Mouse (Mus musculus) 416B (cell line): ENCODE measurements at regions not wholly inside any gene's neighbourhood (a gene's known extent, or its start where the extent isn't known, plus 50 kb on each side); places are given as distances from the start of the nearest gene placed in this dataset.

Experiments used
- DNase-seq: peaks from one replicate; pipeline ENCODE4 v3.0.0; 2011; ENCODE audit warnings: low read depth

DNA sequence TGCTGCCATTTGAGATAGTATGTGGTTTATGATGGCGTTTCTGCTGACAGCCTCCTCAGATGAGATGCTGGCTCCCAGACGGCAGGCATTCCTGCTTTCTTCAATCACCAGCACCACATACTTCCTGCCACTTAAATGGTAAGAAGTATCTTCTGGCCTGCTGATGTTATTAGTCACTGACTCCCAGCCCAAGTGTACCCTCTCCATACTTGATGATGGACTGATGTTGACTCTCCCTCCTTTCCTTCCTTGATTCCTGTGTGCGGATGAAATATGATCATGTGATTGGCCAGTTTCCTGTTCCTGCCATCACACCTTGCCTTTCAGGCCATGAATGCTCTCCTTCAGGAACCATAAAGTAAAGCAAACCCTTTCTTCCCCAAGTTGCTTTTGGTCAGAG, 50.8 kb upstream of the Rpl10-ps3 start:
- DNase-seq: no peak

DNA sequence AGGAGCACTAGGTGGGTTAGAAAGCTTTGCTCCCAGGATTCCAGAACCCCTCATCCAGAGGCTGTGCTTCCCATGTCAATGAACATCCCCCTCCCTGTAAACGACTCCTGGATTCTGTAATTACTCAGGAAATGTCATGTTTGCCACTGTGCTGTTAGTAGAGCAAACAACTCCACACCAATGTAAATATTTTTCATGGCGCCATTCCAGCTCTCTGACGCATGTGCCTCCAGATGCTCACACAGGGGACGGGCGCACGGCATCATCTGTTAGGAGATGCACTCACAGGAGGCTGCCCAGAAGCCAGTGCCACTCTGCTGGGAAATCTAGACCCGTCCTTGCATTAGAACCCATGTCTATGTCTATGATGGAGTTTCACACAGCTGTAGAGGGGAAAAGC, 51.3 kb upstream of the Rpl10-ps3 start:
- DNase-seq: no peak

DNA sequence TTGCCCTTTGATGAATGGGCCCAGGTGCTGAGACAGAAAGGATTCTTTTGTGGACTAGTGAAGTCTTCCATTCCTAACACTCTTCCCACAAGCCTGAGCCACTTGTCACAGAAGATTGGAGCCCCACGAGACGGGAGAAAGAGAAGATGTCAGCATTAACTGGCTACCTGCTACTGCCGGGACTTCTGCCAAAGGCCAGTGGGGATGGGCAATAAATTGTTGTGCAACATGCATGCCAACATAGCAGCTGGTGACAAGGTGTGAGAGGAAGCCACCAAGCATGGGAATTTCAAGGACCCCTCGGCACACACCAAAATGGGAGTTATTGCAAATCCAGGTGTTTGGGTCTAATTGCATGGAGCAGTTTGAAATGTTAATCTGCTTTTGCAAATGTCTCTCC, 63.6 kb upstream of the Rpl10-ps3 start:
- no peak for DNase-seq

DNA sequence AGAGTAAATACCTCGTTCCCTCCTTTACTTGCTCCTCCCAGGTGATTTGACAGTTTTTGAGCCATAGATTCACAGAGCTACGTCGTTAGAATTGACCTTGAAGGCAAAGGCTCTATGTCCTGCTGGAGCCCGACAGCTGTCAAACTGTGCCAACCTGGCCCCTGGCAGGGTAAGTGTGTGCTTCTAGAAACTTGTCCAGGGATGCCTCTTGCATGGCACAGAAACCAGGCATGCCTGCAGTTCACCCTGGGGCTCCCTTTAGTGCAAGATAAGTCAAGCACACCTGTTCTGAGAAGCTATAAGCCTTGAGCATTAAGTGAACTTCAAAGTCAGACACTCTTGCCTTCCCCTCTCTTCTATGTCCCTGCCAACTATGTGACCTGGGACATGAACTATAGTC, 64.1 kb upstream of the Rpl10-ps3 start:
- no peak for DNase-seq

DNA sequence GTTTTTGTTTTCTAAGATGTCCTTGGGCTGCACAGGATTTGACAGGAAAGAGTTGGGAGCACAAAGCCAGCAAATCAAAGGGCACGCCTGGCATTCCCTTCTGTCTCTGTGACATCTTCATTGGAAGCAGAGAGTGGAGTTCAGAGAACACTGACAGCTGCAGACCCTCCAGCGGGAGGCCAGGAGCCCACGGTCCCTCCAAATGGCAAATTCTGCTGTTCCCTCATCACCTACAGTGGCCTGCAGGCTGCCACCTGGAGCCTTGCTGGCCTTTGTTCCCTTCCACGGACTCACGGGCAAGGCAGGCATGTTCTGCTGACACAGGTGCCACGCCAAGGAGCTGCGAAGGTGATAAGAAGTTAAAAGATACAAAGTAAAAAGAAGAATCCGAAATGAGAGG, 68.2 kb upstream of the Rpl10-ps3 start:
- no peak for DNase-seq

DNA sequence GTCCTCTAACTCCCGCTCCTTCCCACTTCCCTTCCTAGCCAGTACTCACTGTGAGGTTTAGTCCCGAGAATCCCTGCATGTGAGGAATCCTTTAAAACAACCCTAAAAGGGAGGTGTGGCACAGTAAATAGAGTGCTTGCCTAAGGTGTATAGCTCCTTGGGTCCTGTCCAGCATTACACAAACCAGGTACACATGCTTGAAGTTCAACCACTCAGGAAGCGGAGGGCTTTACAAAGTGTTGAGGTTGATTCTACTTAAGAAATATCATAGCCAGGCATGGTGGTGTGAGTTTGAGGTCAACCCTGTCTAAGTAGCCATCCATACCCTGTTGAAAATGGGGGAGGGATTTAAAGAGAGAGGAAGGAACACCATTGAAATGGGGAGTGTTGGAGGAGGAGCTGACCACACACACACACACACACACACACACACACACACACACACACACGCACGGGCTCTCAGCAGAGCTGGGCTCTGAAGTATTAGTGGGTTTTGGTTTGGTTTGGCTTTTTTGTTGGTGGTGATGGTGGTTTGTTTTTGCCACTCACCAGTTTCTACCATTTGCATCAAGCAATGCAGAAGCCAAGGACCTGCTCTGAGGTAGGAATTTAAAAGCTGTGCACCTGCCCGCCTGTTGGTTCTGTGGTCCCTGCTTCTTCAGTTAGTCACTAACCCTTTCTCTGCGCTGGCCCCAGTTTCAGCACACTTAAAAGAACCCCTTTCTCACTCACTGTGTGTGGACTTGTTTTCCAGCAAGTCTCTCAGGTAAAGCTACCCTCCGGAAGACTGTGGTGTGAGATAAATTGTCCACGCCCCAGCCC, 69.0 kb upstream of the Rpl10-ps3 start:
- peak; percentile 23 for DNase-seq

DNA sequence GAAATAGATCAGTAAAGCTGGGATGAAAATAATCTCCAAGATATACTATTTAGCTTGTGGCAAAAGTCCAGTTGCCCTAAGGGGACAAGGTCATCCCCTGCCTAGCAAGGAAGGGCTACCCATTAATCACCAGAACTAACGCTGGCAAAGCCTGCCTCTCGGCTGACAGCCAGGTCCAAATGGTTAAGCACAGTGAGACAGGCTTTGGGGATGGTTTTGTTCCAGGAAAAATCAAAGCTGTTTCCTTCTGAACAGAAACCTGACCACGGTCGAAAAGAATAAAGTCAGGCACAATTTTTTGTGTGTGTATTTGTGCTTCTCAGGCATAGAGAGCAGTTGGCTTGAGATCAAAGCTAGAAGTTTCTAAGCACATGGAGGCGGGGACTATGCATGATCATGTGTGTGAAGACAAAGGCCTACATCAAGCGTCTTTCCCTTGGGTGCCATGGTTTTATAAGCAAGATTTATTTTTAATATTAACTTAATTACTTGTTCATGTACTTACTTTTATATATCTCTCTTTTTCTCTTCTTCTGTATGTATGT, 70.1 kb upstream of the Rpl10-ps3 start:
- DNase-seq: no peak

DNA sequence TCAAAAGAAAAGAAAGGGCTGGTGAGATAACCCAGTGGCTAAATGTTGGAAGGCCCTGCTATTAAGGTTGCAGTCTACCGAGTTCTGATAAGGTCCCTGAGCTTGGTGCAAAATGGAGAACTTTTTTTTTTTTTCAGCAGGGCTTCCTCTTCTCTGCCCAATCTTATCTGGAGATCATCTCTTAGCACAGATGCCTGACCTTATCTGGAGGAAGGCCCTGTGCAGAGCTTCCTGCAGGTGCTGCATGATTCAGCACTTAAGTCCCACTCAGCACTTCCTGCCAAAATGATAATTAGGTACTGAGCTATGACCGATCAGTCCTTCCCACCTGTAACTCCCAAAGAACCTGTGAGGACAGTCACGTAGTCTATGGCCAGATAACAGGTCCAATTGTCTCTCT, 71.9 kb upstream of the Rpl10-ps3 start:
- peak; percentile 94 for DNase-seq

DNA sequence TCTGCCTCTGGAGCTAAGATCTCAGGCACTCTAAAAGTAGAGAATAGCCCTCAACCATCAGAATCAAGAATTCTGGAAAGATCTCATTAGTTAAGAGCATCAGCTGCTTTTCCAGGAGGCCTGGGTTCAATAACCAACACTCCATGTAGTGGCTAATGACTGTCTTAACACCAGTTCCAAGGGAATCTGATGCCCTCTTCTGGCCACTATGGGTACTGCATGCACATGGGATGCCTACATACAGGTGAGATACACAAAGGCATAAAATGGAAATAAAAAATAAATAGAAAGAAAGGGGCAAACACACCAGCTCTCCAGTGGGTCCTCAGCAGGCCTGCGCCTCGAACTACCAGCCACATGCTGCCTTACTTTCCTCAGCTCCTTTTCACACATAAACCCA, 73.3 kb upstream of the Plet1 start:
- DNase-seq: peak; percentile 59

DNA sequence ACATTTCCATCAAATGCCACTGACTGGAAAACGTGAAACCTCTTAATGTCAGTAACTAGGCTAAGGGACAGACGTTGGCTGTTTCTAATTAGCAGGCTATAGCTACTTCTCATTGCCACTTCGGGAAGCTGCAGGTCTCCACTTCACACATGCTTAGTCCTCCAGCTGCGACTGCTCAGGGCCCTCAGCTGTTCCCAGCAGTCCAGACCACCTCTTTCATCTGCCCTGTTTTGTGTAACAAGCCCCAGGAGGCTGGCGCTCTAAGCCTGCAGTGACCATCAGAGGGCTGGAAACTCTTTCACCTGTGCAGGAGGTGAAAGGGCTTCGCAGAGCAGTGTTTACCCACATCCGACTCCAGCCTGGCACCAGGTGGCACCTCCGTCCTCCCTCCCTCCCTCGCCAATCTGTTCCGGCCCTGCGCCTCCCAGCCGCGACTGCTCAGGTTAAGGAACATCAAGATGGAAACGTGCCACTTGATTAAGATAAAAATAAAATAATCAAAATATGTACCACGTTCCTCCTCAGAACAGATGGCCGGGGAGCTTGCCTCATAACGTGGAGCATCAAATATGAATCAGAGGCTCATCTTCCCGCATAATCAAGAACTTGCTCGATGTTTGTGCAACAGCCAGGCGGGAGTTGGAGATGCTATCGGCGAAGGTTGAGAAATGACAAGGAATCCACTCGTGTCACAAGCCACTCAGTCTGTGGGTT, 72.6 kb upstream of the Plet1 start:
- no peak for DNase-seq

DNA sequence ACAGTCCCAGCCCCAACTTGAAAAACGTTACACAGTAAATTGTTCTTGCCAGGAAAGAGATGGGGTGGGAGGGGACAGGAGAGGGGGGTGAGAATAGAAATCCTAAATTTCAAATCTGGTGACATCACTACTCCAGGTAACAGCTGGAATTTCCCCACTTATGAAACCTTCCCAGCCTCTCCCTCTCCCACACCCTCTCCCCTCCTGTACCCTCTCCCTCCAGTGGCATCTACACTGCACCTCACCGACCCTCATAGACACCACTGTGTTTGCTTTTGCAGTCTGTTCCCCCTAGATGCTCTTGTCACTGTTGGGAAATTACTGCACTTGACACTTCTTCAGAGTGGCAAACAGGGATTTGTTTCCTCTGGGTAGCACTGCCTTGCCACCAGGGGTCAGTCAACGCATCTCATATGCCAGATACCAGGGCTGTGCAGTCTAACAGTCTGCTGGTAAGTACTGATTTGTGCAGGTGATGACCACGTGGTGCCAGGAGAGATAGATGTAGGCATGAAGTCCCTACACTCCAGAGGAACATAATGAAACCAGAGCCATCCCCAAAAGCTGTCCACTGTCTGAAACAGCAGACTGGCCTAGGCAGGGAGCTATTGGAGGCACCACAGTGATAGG, 68.3 kb upstream of the Plet1 start:
- DNase-seq: peak; percentile 44

DNA sequence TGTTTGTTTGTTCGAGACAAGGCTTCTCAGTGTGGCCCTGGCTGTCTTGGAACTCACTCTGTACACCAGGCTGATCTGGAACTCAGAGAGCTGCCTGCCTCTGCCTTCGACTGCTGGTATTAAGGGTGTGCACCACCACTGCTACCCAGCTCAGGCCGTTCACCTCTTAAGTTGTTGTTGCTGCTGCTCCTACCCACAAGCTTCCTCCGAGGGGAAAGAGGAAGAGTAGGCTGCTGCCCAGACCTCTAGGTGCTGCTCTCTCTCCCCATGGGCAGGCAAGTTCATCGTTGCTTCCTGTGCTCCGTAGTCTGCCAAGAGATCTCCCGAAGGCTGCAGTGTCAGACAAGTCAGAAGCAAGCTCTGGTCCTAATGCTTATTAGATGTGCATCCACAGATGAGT, 64.2 kb upstream of the Plet1 start:
- peak; percentile 31 for DNase-seq

DNA sequence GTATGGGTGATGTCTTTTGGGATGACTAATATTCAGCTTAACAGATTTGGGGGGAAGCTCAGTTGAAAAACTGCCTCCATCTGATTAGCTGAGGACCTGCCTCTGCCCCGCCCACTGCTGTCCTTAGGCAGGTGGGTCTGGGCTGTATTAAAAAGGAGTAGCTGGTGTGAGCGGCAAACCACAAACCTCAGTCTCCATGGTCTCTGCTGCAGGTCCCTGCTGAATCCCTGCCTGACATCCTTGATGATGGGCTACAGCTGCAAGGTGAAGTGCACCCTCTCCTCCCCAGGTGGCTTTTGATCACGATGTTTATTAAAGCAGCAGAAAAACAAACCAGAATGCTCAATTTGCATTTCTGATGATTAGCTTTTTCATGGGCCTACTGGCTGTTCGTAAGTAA, 60.8 kb upstream of the Plet1 start:
- no peak for DNase-seq

DNA sequence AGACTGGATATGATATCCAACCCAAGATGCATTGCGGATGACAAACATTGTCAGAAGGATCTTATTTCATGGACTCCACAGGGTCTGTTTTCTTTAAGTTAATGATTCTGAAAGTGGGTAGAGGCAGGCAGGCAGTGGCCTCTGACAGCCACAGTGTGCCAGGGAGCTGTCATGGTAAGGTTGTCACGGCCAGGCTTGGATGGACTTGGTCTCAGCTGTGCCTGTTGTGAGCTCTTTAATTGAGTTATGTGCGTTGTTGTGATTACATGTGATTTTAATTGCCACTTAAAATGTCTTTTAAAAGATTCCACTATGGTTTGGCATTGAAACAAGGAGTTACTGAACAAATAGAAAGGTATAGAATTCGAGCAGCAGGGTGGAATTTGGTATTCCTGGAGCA, 60.3 kb upstream of the Plet1 start:
- no peak for DNase-seq

DNA sequence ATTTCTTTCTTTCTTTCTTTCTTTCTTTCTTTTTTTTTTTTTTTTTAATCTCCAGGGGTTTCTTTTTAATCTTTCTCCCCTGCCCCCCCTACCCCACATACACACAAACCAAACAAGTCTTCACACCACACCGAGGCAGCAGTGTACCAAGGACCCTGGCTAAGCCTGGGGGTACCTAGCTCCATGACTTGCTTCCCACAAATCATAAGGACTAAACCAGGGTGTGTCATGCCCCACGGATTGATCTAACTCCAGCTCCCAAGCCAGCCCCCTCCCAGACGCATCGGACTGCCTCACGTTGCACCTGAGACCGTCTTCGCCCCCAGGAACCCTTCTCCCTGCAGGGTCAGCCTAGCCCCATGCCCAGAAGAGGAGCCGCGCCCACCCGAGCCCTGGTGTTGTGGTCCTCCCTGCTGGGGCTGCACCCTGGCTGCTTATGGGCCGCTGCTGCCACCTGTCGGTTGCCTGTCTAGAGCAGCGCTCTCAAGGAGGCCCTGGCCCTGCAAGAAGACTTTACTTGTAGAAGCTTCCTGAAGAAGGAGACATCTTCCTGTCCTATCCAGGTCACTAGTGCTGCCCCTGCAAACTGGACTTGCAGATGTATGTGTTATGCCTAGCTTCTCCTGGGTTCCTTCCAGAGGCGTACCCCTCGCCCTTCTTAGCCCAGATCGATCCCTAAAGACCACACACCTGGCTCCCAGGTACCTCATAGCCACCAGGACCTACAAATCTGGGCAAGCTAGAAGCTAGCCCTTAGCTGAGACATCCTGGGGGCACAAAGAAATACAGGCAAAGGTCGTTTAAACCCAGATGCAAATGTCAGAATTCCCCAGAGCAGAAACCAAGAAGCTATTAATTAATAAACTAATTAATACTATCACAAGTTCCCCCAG, 56.2 kb upstream of the Plet1 start:
- DNase-seq: peak; percentile 72

DNA sequence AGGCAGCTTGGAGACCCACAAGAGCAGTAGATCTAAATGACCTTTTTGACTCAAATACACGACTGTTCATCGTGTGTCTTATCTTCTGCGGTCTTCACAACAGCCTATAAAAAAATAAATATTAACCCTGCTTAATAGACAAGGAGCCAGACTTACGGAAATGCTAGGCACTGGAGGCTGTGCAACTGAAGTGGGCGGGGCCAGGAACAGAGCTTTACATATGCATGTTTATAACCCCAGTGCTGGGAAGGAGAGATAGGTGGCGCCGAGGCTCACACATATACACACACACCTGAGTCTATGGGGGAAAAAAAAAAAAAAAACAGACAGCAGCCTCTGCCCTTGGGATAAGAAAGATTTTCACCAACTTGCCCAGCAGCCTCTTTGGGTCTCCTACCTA, 55.6 kb upstream of the Plet1 start:
- no peak for DNase-seq

DNA sequence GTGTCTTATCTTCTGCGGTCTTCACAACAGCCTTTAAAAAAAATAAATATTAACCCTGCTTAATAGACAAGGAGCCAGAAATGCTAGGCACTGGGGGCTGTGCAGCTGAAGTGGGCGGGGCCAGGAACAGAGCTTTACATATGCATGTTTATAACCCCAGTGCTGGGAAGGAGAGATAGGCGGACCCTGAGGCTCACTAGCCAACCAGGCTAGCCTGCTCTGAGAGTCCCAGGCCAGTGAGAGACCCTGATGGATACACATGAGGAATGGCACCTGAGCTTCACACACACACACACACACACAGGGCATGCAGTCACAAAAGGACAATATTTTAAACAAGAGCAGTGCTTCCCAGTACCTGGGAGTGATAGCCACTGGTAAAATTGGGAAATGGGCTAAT, 54.1 kb upstream of the Plet1 start:
- DNase-seq: no peak

DNA sequence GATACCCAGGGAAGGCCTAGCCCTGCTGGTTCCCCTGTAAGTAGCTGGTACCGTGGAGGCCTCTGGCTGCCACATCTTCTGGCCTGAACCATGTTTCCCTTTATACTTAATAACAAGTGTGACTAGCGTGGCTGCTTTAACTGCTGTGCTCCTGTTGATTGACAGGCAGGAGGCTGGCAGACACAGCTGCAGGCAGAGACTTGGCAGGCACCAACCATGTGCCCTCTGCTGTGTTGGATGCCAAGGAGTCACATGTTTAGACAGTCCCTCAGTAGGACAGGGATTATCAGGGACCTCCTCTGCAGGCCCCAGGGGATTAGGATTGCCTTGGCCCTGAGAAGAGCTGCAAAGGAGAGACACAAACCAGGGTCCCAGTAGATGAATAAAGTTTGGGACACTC, 53.6 kb upstream of the Plet1 start:
- no peak for DNase-seq

DNA sequence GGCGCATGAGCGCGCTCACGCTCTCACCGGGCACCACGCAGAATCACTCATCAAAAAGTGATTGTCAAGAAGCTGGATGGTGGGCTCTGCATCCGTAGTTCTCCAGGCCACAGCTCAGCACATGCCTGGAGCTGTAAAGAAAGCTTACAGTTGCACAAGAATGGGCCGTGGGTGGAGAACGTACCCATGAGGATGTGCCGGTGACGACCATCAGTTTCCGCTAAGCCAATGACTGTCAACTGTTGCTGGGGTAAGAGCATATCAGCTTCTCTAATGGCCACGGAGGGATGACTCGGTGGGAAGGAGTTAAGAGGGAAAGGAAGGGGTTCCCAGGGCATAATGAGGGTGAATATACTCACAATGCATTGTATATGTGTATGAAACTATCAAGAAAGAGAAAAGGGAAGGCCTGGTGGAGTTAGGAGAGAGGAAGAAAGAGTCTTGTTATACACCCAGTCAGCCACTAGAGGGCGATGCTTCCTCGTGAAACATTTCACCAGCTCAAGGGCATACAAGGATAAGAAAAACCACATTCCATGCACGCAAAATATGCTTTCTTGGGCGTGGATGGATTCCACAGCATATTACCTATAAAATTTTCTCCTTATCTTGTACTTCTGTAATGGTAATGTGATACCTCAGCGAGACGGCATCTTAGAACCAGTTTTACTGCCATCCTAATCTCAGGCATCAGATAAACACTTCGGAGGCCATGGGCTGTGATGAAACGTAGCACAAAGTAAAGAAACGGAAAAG, 50.4 kb upstream of the Plet1 start:
- peak; percentile 76 for DNase-seq
